Mouse (Mus musculus) R1 (cell line): ENCODE measurements around the gene Fgfr2.
A peak's percentile ranks its signal among the peaks of the same experiment; 100 is the strongest.
"Not testable (repeated sequence)": the region's sequence is repeated elsewhere in the genome, so short reads cannot be mapped to it uniquely, and the experiment has no call there.

Source experiments
- DNase-seq: peaks from one replicate; pipeline ENCODE4 v3.0.0-alpha.2; 2018; ENCODE audit warnings: low read depth, low spot score

The Fgfr2 gene

GRCm38 (mm10) chr7:132540597-132540996, 582.6 kb downstream of the Fgfr2 start:
- no peak for DNase-seq

GRCm38 (mm10) chr7:132529206-132529605, 593.9 kb downstream of the Fgfr2 start:
- DNase-seq: no peak

- DNase-seq: no peak
Observed at GRCm38 (mm10) chr7:132513419-132513982, 609.6 kb downstream of the Fgfr2 start.

- DNase-seq: no peak
Observed at GRCm38 (mm10) chr7:132509110-132509509, 614.0 kb downstream of the Fgfr2 start.

GRCm38 (mm10) chr7:132507361-132507760, 615.8 kb downstream of the Fgfr2 start:
- DNase-seq: peak; percentile 20

- DNase-seq: no peak
Observed at GRCm38 (mm10) chr7:132506226-132506625, 616.9 kb downstream of the Fgfr2 start.

GRCm38 (mm10) chr7:132502445-132502844, 620.7 kb downstream of the Fgfr2 start:
- DNase-seq: not testable (repeated sequence)

GRCm38 (mm10) chr7:132497142-132497541, 626.0 kb downstream of the Fgfr2 start:
- no peak for DNase-seq

- DNase-seq: no peak
Observed at GRCm38 (mm10) chr7:132494263-132494662, 628.9 kb downstream of the Fgfr2 start.

GRCm38 (mm10) chr7:132493632-132494031, 629.5 kb downstream of the Fgfr2 start:
- DNase-seq: no peak

GRCm38 (mm10) chr7:132491902-132492301, 631.2 kb downstream of the Fgfr2 start:
- DNase-seq: no peak

GRCm38 (mm10) chr7:132487361-132487760, 635.8 kb downstream of the Fgfr2 start:
- DNase-seq: no peak

GRCm38 (mm10) chr7:132486403-132487178, 636.6 kb downstream of the Fgfr2 start:
- DNase-seq: no peak

- no peak for DNase-seq
Observed at GRCm38 (mm10) chr7:132484424-132484823, 638.7 kb downstream of the Fgfr2 start.

GRCm38 (mm10) chr7:132480696-132481306, 642.3 kb downstream of the Fgfr2 start:
- DNase-seq: no peak

GRCm38 (mm10) chr7:132478295-132478809, 644.8 kb downstream of the Fgfr2 start:
- DNase-seq: peak; percentile 9

GRCm38 (mm10) chr7:132477753-132478152, 645.4 kb downstream of the Fgfr2 start:
- DNase-seq: no peak

GRCm38 (mm10) chr7:132476491-132476890, 646.7 kb downstream of the Fgfr2 start:
- DNase-seq: no peak

GRCm38 (mm10) chr7:132475069-132475468, 648.1 kb downstream of the Fgfr2 start:
- peak; percentile 31 for DNase-seq

- peak; percentile 50 for DNase-seq
Observed at GRCm38 (mm10) chr7:132471327-132471726, 651.8 kb downstream of the Fgfr2 start.

GRCm38 (mm10) chr7:132468391-132468790, 654.8 kb downstream of the Fgfr2 start:
- no peak for DNase-seq

- no peak for DNase-seq
Observed at GRCm38 (mm10) chr7:132465897-132466296, 657.3 kb downstream of the Fgfr2 start.

GRCm38 (mm10) chr7:132464894-132465293, 658.3 kb downstream of the Fgfr2 start:
- no peak for DNase-seq
